ENCODE assay signal across 10 mouse cellular contexts in genomic region chr2:33177443-33178242, GRCm38 (mm10). TPM values are rescaled to one million over a fixed set of nuclear protein-coding genes. Genes with fewer than 3 reads are reported as not detected.
DNase-seq lines count a peak whose midpoint lies in the region; ATAC-seq and TF ChIP-seq lines count a peak whose summit lies in the region.
"Had no signal": no experiment of that assay in that cellular context is flagged by ENCODE, and none has a peak within 500 bp of the region (broad histone marks: within the 10 kb centered on the region; RNA-seq: fewer than 3 reads in every experiment).

No protein-coding gene starts in this region.

- H3K4me2 ChIP-seq in hindbrain, embryonic 11.5 days (replicated peaks; ENCODE audit: low read depth, low read length): no peak overlapping the region
- 0 out of 2 replicates have a peak overlapping the region, but pooled peaks have one; percentile 8 for H3K4me2 ChIP-seq in heart, postnatal 0 days (ENCODE audit: low read depth, low read length)
- no peak overlapping the region for H3K4me2 ChIP-seq in liver, embryonic 13.5 days

- WGBS in hindbrain, embryonic 10.5 days: 86% methylated on average over 12 of the region's 12 CpGs
- 85% methylated on average over 12 of the region's 12 CpGs for WGBS in hindbrain, embryonic 11.5 days
- 36% methylated on average over 12 of the region's 12 CpGs for WGBS in heart, postnatal 0 days
- 63% methylated on average over 12 of the region's 12 CpGs for WGBS in liver, embryonic 13.5 days (ENCODE audit: insufficient replicate concordance)

- H3K27me3 ChIP-seq in hindbrain, embryonic 10.5 days (ENCODE audit: insufficient read depth, poor library complexity, severe bottlenecking): no peaks in the 10 kb centered on the region
- H3K27me3 ChIP-seq in hindbrain, embryonic 11.5 days (ENCODE audit: control insufficient read depth, insufficient read depth, low read length): no peaks in the 10 kb centered on the region
- no peaks in the 10 kb centered on the region for H3K27me3 ChIP-seq in heart, postnatal 0 days (ENCODE audit: control insufficient read depth, insufficient read depth, low read length)
- H3K27me3 ChIP-seq in liver, embryonic 13.5 days: no peaks in the 10 kb centered on the region

- DNase-seq in hindbrain, embryonic 10.5 days (ENCODE audit: low spot score): no peak
- no peak for DNase-seq in hindbrain, embryonic 11.5 days (ENCODE audit: low spot score)
- peak; percentile 86 for DNase-seq in heart, postnatal 0 days (ENCODE audit: low spot score)
- DNase-seq in liver, embryonic 13.5 days: peak; percentile 5
- DNase-seq in cerebellum, adult 11 months: no peak
- DNase-seq in adrenal gland, adult 2 months: no peak
- no peak for DNase-seq in lung, postnatal 36 days
- DNase-seq: thymus, postnatal 25 days had no signal

- no peak for TF ChIP-seq CTCF in heart, postnatal 0 days (IDR thresholded peaks at IDR 0.05; ENCODE audit: low read depth)

- H3K4me1 ChIP-seq in hindbrain, embryonic 10.5 days (replicated peaks): peaks cover 37% of the 10 kb centered on the region
- peaks cover 8% of the 10 kb centered on the region for H3K4me1 ChIP-seq in hindbrain, embryonic 11.5 days (replicated peaks; ENCODE audit: control insufficient read depth, insufficient read depth, low read length)
- peaks cover 41% of the 10 kb centered on the region for H3K4me1 ChIP-seq in heart, postnatal 0 days (ENCODE audit: control insufficient read depth, insufficient read depth)
- peaks cover 13% of the 10 kb centered on the region for H3K4me1 ChIP-seq in liver, embryonic 13.5 days (replicated peaks)

- H3K9me3 ChIP-seq in hindbrain, embryonic 10.5 days: no peaks in the 10 kb centered on the region
- H3K9me3 ChIP-seq in hindbrain, embryonic 11.5 days (ENCODE audit: control insufficient read depth, low read length): no peaks in the 10 kb centered on the region
- H3K9me3 ChIP-seq in heart, postnatal 0 days (replicated peaks; ENCODE audit: control insufficient read depth, low read length): no peaks in the 10 kb centered on the region
- H3K9me3 ChIP-seq in liver, embryonic 13.5 days (replicated peaks): no peaks in the 10 kb centered on the region
- H3K9me3 ChIP-seq: G1E had no signal

- no peak overlapping the region for H3K9ac ChIP-seq in hindbrain, embryonic 11.5 days (ENCODE audit: low read depth, low read length)
- H3K9ac ChIP-seq in heart, postnatal 0 days (replicated peaks; ENCODE audit: low read depth, low read length): no peak overlapping the region
- H3K9ac ChIP-seq in liver, embryonic 13.5 days: no peak overlapping the region

- H3K36me3 ChIP-seq in hindbrain, embryonic 10.5 days: peaks cover 15% of the 10 kb centered on the region; the same call in 1 of the 2 replicates
- H3K36me3 ChIP-seq in hindbrain, embryonic 11.5 days (ENCODE audit: control insufficient read depth, insufficient read depth, low read length): no peaks in the 10 kb centered on the region
- no peaks in the 10 kb centered on the region for H3K36me3 ChIP-seq in heart, postnatal 0 days (replicated peaks; ENCODE audit: control insufficient read depth, insufficient read depth, low read length)
- no peaks in the 10 kb centered on the region for H3K36me3 ChIP-seq in liver, embryonic 13.5 days

- TF ChIP-seq EP300 in heart, postnatal 0 days (IDR thresholded peaks at IDR 0.05; ENCODE audit: low read depth): no peak

- ATAC-seq in hindbrain, embryonic 11.5 days (ENCODE audit: low FRiP score): no peak
- peak; percentile 15 for ATAC-seq in activated CD4-positive, CD25-positive, alpha-beta regulatory T cell, adult 4 months
- ATAC-seq in heart, postnatal 0 days (ENCODE audit: insufficient read depth, low read depth): peak; percentile 83
- 0 out of 2 replicates have a peak, but pooled peaks have one; percentile 36 for ATAC-seq in liver, embryonic 13.5 days (ENCODE audit: low read depth)

- H3K4me3 ChIP-seq in hindbrain, embryonic 10.5 days: no peak overlapping the region
- no peak overlapping the region for H3K4me3 ChIP-seq in hindbrain, embryonic 11.5 days (ENCODE audit: low read depth, low read length)
- no peak overlapping the region for H3K4me3 ChIP-seq in heart, postnatal 0 days (ENCODE audit: low read depth, low read length)
- no peak overlapping the region for H3K4me3 ChIP-seq in liver, embryonic 13.5 days (replicated peaks)

- H3K27ac ChIP-seq in hindbrain, embryonic 10.5 days: peak overlapping the region; percentile 45; the same call in 1 of the 2 replicates
- H3K27ac ChIP-seq in hindbrain, embryonic 11.5 days (ENCODE audit: low read depth, low read length): no peak overlapping the region
- H3K27ac ChIP-seq in heart, postnatal 0 days (ENCODE audit: low read depth): peak overlapping the region; percentile 79
- peak overlapping the region; percentile 1; the same call in 1 of the 2 replicates for H3K27ac ChIP-seq in liver, embryonic 13.5 days

RNA-seq across cellular contexts. Expression of gene Angptl2, which starts 38.2 kb away (rescaled TPM):
- 26.0 and 26.7 TPM in 2 replicates for polyA plus RNA-seq in hindbrain, embryonic 10.5 days (2016; fragmentation: Nextera tagmentation; extraction: Ambion mirVana)
- 19.9 and 21.3 TPM in 2 replicates for polyA plus RNA-seq in hindbrain, embryonic 11.5 days (2014; fragmentation: Nextera tagmentation; extraction: Ambion mirVana)
- polyA plus RNA-seq in activated CD4-positive, CD25-positive, alpha-beta regulatory T cell, adult 4 months (2017; shearing (Covaris generic)): 10 to 100 TPM in 1 of 2 experiments, 1 to 10 TPM in 1; 7.8 to 11.3 TPM
- total RNA-seq in heart, postnatal 0 days (2014; rRNA removed; ENCODE audit: low replicate concordance): 124 and 149 TPM in 2 replicates
- polyA plus RNA-seq in heart, postnatal 0 days (2015; fragmentation: Nextera tagmentation; extraction: Ambion mirVana): 58.0 and 66.5 TPM in 2 replicates
- 2.6 and 3.0 TPM in 2 replicates for polyA plus RNA-seq in liver, embryonic 13.5 days (2015; fragmentation: Nextera tagmentation; extraction: Ambion mirVana)
- 10 to 100 TPM; 24.0 to 48.3 TPM for total RNA-seq in adrenal gland, adult 2 months (2021)
- polyA plus RNA-seq in adrenal gland, adult 2 months (2012; rRNA removed): 32.5 and 35.7 TPM in 2 replicates
- polyA plus RNA-seq: G1E had no signal

RNA-seq across cellular contexts. Expression of gene Garnl3, which starts 46.2 kb away (rescaled TPM):
- polyA plus RNA-seq in hindbrain, embryonic 10.5 days (2016; fragmentation: Nextera tagmentation; extraction: Ambion mirVana): 9.6 and 14.5 TPM in 2 replicates
- polyA plus RNA-seq in hindbrain, embryonic 11.5 days (2014; fragmentation: Nextera tagmentation; extraction: Ambion mirVana): 14.3 and 18.5 TPM in 2 replicates
- under 1 TPM in 1 of 2 experiments, not detected in 1; 0.22 TPM for polyA plus RNA-seq in activated CD4-positive, CD25-positive, alpha-beta regulatory T cell, adult 4 months (2017; shearing (Covaris generic))
- total RNA-seq in heart, postnatal 0 days (2014; rRNA removed; ENCODE audit: low replicate concordance): 4.0 and 6.3 TPM in 2 replicates
- polyA plus RNA-seq in heart, postnatal 0 days (2015; fragmentation: Nextera tagmentation; extraction: Ambion mirVana): 6.1 TPM in 2 replicates
- polyA plus RNA-seq in liver, embryonic 13.5 days (2015; fragmentation: Nextera tagmentation; extraction: Ambion mirVana): 1.2 and 1.4 TPM in 2 replicates
- 10 to 100 TPM; 13.3 to 15.0 TPM for total RNA-seq in adrenal gland, adult 2 months (2021)
- polyA plus RNA-seq in adrenal gland, adult 2 months (2012; rRNA removed): 13.4 and 21.4 TPM in 2 replicates
- polyA plus RNA-seq: G1E had no signal

Comparison
In these comparisons a context has a peak if more than half of its experiments do, and no peak if none do; other contexts are left out.
1. DNase-seq: peak in heart, postnatal 0 days (single experiment) and liver, embryonic 13.5 days (single experiment); none in hindbrain, embryonic 10.5 days (single experiment), hindbrain, embryonic 11.5 days (single experiment), cerebellum, adult 11 months (single experiment), adrenal gland, adult 2 months (single experiment) and lung, postnatal 36 days (single experiment).